Comparison of ENCODE assay signal across 8 mouse cellular contexts in the genomic region with DNA sequence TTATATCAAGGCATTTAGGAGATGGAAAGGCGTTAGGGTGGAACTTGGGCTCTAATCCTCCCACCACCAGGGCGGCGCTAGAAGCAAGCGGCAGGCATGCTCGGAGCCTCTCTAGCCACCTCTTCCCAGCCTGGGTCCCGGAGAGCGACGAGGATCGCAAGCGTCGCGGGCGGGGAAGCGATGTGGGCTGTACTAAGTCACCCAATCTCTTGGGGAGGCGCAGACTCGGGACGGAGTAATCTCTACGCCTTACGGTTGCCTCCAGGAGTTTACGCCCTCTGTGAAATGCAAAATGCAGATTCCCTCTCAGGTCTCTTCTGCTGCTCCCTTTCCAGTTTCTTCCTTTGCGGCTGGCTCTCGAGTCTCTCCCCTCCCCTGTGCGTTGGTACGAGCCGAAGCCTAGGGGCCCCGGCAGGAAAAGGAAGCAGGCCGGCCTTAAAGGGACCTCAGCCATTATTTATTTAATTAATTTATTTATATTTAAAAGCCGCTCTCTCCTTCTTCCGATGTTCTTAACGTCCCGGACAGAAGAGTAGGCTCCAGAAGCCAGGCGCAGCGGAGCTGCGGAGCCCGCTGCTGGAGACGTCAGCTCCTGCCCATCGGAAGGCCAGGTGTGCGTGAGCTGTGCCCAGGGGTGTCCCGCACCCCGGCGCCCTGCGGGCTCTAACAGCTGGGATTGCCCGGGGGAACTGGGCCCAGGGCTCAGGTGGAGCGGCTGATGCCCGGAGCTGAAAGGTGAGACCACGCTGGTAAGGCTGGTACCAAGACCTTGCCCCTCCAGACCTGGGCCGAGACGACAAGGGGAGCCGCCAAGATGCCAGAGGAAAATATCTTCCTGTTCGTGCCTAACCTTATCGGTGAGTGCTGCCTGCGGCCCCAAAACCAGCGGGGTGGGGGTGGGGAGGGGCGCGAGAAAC. TPM values are rescaled to one million over a fixed set of nuclear protein-coding genes. Genes with fewer than 3 reads are reported as not detected.
DNase-seq lines count a peak whose midpoint lies in the region; ATAC-seq lines count a peak whose summit lies in the region.

A gene (minus strand): TSS at position 149 of the 917 bp plus-strand sequence.

- WGBS in hindbrain, embryonic 16.5 days = under 1% methylated on average over 49 of the region's 55 CpGs
- under 1% methylated on average over 51 of the region's 55 CpGs for WGBS in macrophage (ENCODE audit: missing documents)

- H3K4me3 ChIP-seq in hindbrain, embryonic 16.5 days (ENCODE audit: low read length) = peak within 1 kb of the TSS; percentile 99
- peak within 1 kb of the TSS; percentile 95 for H3K4me3 ChIP-seq in macrophage (ENCODE audit: inconsistent target)

- H3K27me3 ChIP-seq in hindbrain, embryonic 16.5 days (replicated peaks; ENCODE audit: control insufficient read depth, insufficient read depth, low read length) = no peaks in the 10 kb centered on the region

- H3K79me2 ChIP-seq in macrophage (ENCODE audit: inconsistent target) = peaks cover 21% of the 10 kb centered on the region

- H3K9ac ChIP-seq in hindbrain, embryonic 16.5 days (ENCODE audit: low read depth, low read length) = peak within 1 kb of the TSS; percentile 99

- H3K36me3 ChIP-seq in hindbrain, embryonic 16.5 days (ENCODE audit: control insufficient read depth, insufficient read depth, low read length) = peaks cover 23% of the 10 kb centered on the region; the same call in 1 of the 2 replicates
- peaks cover 23% of the 10 kb centered on the region for H3K36me3 ChIP-seq in macrophage (ENCODE audit: inconsistent target)

- peak; percentile 99 for DNase-seq in R1 (ENCODE audit: low read depth, low spot score)
- DNase-seq in cerebellum, postnatal 25 days = peak; percentile 97 to 99
- DNase-seq in frontal cortex, postnatal 36 days (ENCODE audit: low spot score in 2 of 2) = peak; percentile 96 to 97
- DNase-seq in left cerebral cortex, adult 18-20 months (ENCODE audit: low spot score in 2 of 2) = peak; percentile 97 to 98
- peak; percentile 95 for DNase-seq in right cerebral cortex, adult 18-20 months
- DNase-seq in urinary bladder, postnatal 10 days (ENCODE audit: low spot score) = peak; percentile 88

- peak; percentile 97 for ATAC-seq in hindbrain, embryonic 16.5 days

- H3K4me1 ChIP-seq in hindbrain, embryonic 16.5 days (ENCODE audit: control insufficient read depth, insufficient read depth, low read depth, low read length) = peaks cover 9% of the 10 kb centered on the region

- H3K9me3 ChIP-seq in hindbrain, embryonic 16.5 days (ENCODE audit: control insufficient read depth, low read length) = no peaks in the 10 kb centered on the region

- H3K4me2 ChIP-seq in hindbrain, embryonic 16.5 days (ENCODE audit: low read length) = peak within 1 kb of the TSS; percentile 96

- H3K27ac ChIP-seq in hindbrain, embryonic 16.5 days (ENCODE audit: low read depth, low read length) = peak within 1 kb of the TSS; percentile 97
- peak within 1 kb of the TSS; percentile 99 for H3K27ac ChIP-seq in macrophage

RNA-seq across cellular contexts. Expression of the gene that starts here (rescaled TPM):
- polyA plus RNA-seq in hindbrain, embryonic 16.5 days (2015; fragmentation: Nextera tagmentation; extraction: Ambion mirVana) = 1.2 and 1.6 TPM in 2 replicates
- under 1 TPM in 1 of 2 experiments, not detected in 1; 0.45 TPM for total RNA-seq in left cerebral cortex, adult 18-20 months (2021)
- 1 to 10 TPM in 24 of 26 experiments, under 1 TPM in 2; 0.88 to 7.6 (median 2.2) TPM for total RNA-seq in macrophage (2018; cell fraction: chromatin; rRNA removed)
- 1 to 10 TPM in 21 of 26 experiments, under 1 TPM in 5; 0.44 to 3.1 (median 1.4) TPM for total RNA-seq in macrophage (2018; cell fraction: cytosol; rRNA removed)
- 1 to 10 TPM in 24 of 26 experiments, under 1 TPM in 2; 0.43 to 7.2 (median 2.8) TPM for total RNA-seq in macrophage (2018; cell fraction: nucleus; rRNA removed)
- polyA plus RNA-seq in macrophage (2018) = 1.3 to 3.9 TPM (median 1.7 TPM) in 3 replicates

Comparison
In these comparisons a context has a peak if more than half of its experiments do, and no peak if none do; other contexts are left out.
1. Peak in every context shown above with its lines: DNase-seq, ATAC-seq, H3K4me3 ChIP-seq and H3K27ac ChIP-seq.
2. Peak in DNase-seq in left cerebral cortex, adult 18-20 months; RNA of the gene not detected or under 1 TPM.